In genomic region chr15:84311295-84312085, GRCm38 (mm10) we compare ENCODE assay signal across 16 mouse cellular contexts. TPM values are rescaled to one million over a fixed set of nuclear protein-coding genes. Genes with fewer than 3 reads are reported as not detected.
DNase-seq lines count a peak whose midpoint lies in the region; ATAC-seq and TF ChIP-seq lines count a peak whose summit lies in the region.
"Had no signal": no experiment of that assay in that cellular context is flagged by ENCODE, and none has a peak within 500 bp of the region (broad histone marks: within the 10 kb centered on the region; RNA-seq: fewer than 3 reads in every experiment).

No protein-coding gene starts in this region.

- H3K9ac ChIP-seq in heart, postnatal 0 days (replicated peaks; ENCODE audit: low read depth, low read length), result no peak overlapping the region
- 0 out of 2 replicates have a peak overlapping the region, but pooled peaks have one; percentile 2 for H3K9ac ChIP-seq in liver, embryonic 12.5 days
- no peak overlapping the region for H3K9ac ChIP-seq in forebrain, embryonic 15.5 days (replicated peaks)
- no peak overlapping the region for H3K9ac ChIP-seq in kidney, embryonic 15.5 days
- H3K9ac ChIP-seq: hindbrain, embryonic 12.5 days had no signal

- 39% methylated on average over 9 of the region's 9 CpGs for WGBS in heart, postnatal 0 days
- WGBS in liver, embryonic 12.5 days (ENCODE audit: insufficient replicate concordance), result 45% methylated on average over 9 of the region's 9 CpGs
- WGBS in forebrain, embryonic 15.5 days, result 78% methylated on average over 9 of the region's 9 CpGs
- WGBS in kidney, embryonic 15.5 days, result 73% methylated on average over 9 of the region's 9 CpGs

- peak; percentile 49 for ATAC-seq in heart, postnatal 0 days (ENCODE audit: insufficient read depth, low read depth)
- peak; percentile 88 for ATAC-seq in liver, embryonic 12.5 days
- ATAC-seq in forebrain, embryonic 15.5 days (replicated peaks), result no peak
- no peak for ATAC-seq in kidney, embryonic 15.5 days (replicated peaks; ENCODE audit: low FRiP score)

- H3K27ac ChIP-seq in heart, postnatal 0 days (ENCODE audit: low read depth), result no peak overlapping the region
- H3K27ac ChIP-seq in liver, embryonic 12.5 days, result peak overlapping the region; percentile 68
- H3K27ac ChIP-seq in forebrain, embryonic 15.5 days (replicated peaks), result no peak overlapping the region
- H3K27ac ChIP-seq in kidney, embryonic 15.5 days, result no peak overlapping the region
- H3K27ac ChIP-seq: hindbrain, embryonic 12.5 days; stomach, postnatal 0 days had no signal

- H3K27me3 ChIP-seq in heart, postnatal 0 days (ENCODE audit: control insufficient read depth, insufficient read depth, low read length), result no peaks in the 10 kb centered on the region
- H3K27me3 ChIP-seq in liver, embryonic 12.5 days (replicated peaks), result no peaks in the 10 kb centered on the region
- no peaks in the 10 kb centered on the region for H3K27me3 ChIP-seq in forebrain, embryonic 15.5 days
- H3K27me3 ChIP-seq in kidney, embryonic 15.5 days, result 0 out of 2 replicates have a peak, but pooled peaks cover 3% of the 10 kb centered on the region

- TF ChIP-seq CTCF in heart, postnatal 0 days (IDR thresholded peaks at IDR 0.05; ENCODE audit: low read depth), result no peak

- no peak for DNase-seq in heart, postnatal 0 days (ENCODE audit: low spot score)
- no peak for DNase-seq in heart, postnatal 4 days
- peak; percentile 45 for DNase-seq in retina, postnatal 1 day
- no peak for DNase-seq in retina, embryonic 14.5 days (ENCODE audit: low spot score)
- DNase-seq: adrenal gland, postnatal 36 days; cerebellum, adult 9-11 months; gastrocnemius, postnatal 14 days; kidney, adult 11 months; kidney, postnatal 10 days; lung, postnatal 10 days; thymus, postnatal 14 days had no signal

- peaks cover 22% of the 10 kb centered on the region for H3K4me1 ChIP-seq in heart, postnatal 0 days (ENCODE audit: control insufficient read depth, insufficient read depth)
- H3K4me1 ChIP-seq in liver, embryonic 12.5 days, result peaks cover 50% of the 10 kb centered on the region
- H3K4me1 ChIP-seq in forebrain, embryonic 15.5 days, result peaks cover 42% of the 10 kb centered on the region
- peaks cover 52% of the 10 kb centered on the region for H3K4me1 ChIP-seq in kidney, embryonic 15.5 days

- TF ChIP-seq EP300 in heart, postnatal 0 days (IDR thresholded peaks at IDR 0.05; ENCODE audit: low read depth), result no peak

- peaks cover 19% of the 10 kb centered on the region for H3K36me3 ChIP-seq in heart, postnatal 0 days (replicated peaks; ENCODE audit: control insufficient read depth, insufficient read depth, low read length)
- 0 out of 2 replicates have a peak, but pooled peaks cover 14% of the 10 kb centered on the region for H3K36me3 ChIP-seq in liver, embryonic 12.5 days
- no peaks in the 10 kb centered on the region for H3K36me3 ChIP-seq in forebrain, embryonic 15.5 days
- no peaks in the 10 kb centered on the region for H3K36me3 ChIP-seq in kidney, embryonic 15.5 days
- H3K36me3 ChIP-seq: hindbrain, embryonic 12.5 days had no signal

- no peak overlapping the region for H3K4me3 ChIP-seq in heart, postnatal 0 days (ENCODE audit: low read depth, low read length)
- no peak overlapping the region for H3K4me3 ChIP-seq in liver, embryonic 12.5 days
- H3K4me3 ChIP-seq in forebrain, embryonic 15.5 days, result no peak overlapping the region
- no peak overlapping the region for H3K4me3 ChIP-seq in kidney, embryonic 15.5 days (replicated peaks)
- H3K4me3 ChIP-seq: hindbrain, embryonic 12.5 days had no signal

- H3K9me3 ChIP-seq in heart, postnatal 0 days (replicated peaks; ENCODE audit: control insufficient read depth, low read length), result no peaks in the 10 kb centered on the region
- no peaks in the 10 kb centered on the region for H3K9me3 ChIP-seq in liver, embryonic 12.5 days (replicated peaks)
- no peaks in the 10 kb centered on the region for H3K9me3 ChIP-seq in forebrain, embryonic 15.5 days
- H3K9me3 ChIP-seq in kidney, embryonic 15.5 days (replicated peaks), result no peaks in the 10 kb centered on the region
- H3K9me3 ChIP-seq: hindbrain, embryonic 12.5 days had no signal

- H3K4me2 ChIP-seq in heart, postnatal 0 days (ENCODE audit: low read depth, low read length), result no peak overlapping the region
- peak overlapping the region; percentile 38 for H3K4me2 ChIP-seq in liver, embryonic 12.5 days
- no peak overlapping the region for H3K4me2 ChIP-seq in forebrain, embryonic 15.5 days (replicated peaks)
- no peak overlapping the region for H3K4me2 ChIP-seq in kidney, embryonic 15.5 days
- H3K4me2 ChIP-seq: hindbrain, embryonic 12.5 days had no signal

RNA-seq across cellular contexts. Expression of gene Parvg, which starts 12.3 kb away (rescaled TPM):
- 0.11 and 2.2 TPM in 2 replicates for total RNA-seq in heart, postnatal 0 days (2014; rRNA removed; ENCODE audit: low replicate concordance)
- polyA plus RNA-seq in heart, postnatal 0 days (2015; fragmentation: Nextera tagmentation; extraction: Ambion mirVana), result 0.68 and 1.2 TPM in 2 replicates
- total RNA-seq in heart, postnatal 4 days (2021), result 1 to 10 TPM; 1.6 to 2.4 TPM
- polyA plus RNA-seq in liver, embryonic 12.5 days (2016; fragmentation: Nextera tagmentation; extraction: Ambion mirVana), result 9.7 and 10.0 TPM in 2 replicates
- polyA plus RNA-seq in forebrain, embryonic 15.5 days (2015; fragmentation: Nextera tagmentation; extraction: Ambion mirVana), result 0.75 and 1.0 TPM in 2 replicates
- polyA plus RNA-seq in kidney, embryonic 15.5 days (2015; fragmentation: Nextera tagmentation; extraction: Ambion mirVana), result 1.4 and 2.2 TPM in 2 replicates

Comparison
In these comparisons a context has a peak if more than half of its experiments do, and no peak if none do; other contexts are left out.
1. ATAC-seq: peak in heart, postnatal 0 days (single experiment) and liver, embryonic 12.5 days (single experiment); none in forebrain, embryonic 15.5 days (single experiment) and kidney, embryonic 15.5 days (single experiment).